Mouse (Mus musculus) liver, adult 2 months (tissue): ENCODE data around the gene Wdtc1.

ENCODE experiments used
- CTCF ChIP-seq: fragments of 200-500 bp; IDR thresholded peaks from 2 replicates; pipeline ENCODE4 v1.5.1; 2011; ENCODE audit warnings: low read depth, low read length, control low read depth
- POLR2A ChIP-seq: fragments of 200-500 bp; IDR thresholded peaks from 2 replicates; pipeline ENCODE4 v1.6.1; 2011; ENCODE audit warnings: low read length, control low read depth; ENCODE audit not compliant: insufficient read depth; ENCODE audit errors: extremely low read depth

DNA sequence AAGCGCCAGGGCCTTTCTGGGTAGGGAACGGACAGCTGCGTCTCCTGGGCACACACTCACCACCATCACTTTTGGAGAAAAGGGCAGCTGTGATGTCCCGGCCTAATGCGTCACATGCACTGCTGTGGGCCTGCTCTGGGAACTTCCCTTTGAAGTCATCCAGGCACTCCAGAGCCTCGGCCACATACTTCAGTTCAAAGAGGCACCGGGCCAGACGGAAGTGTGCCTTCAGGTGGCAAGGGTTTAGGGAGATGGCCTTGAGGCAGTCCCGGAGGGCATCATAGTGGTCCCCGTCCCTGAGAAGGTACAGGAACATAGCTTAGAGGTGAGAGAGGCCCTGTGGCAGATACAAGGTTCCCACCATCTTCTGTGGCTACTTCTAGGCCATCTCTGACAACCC lies 55.9 kb downstream of the Wdtc1 start:
- TF ChIP-seq CTCF (no peak), POLR2A (no peak)
